Mouse (Mus musculus): ENCODE measurements around the gene Vstm4.

Vstm4 gene

DNA sequence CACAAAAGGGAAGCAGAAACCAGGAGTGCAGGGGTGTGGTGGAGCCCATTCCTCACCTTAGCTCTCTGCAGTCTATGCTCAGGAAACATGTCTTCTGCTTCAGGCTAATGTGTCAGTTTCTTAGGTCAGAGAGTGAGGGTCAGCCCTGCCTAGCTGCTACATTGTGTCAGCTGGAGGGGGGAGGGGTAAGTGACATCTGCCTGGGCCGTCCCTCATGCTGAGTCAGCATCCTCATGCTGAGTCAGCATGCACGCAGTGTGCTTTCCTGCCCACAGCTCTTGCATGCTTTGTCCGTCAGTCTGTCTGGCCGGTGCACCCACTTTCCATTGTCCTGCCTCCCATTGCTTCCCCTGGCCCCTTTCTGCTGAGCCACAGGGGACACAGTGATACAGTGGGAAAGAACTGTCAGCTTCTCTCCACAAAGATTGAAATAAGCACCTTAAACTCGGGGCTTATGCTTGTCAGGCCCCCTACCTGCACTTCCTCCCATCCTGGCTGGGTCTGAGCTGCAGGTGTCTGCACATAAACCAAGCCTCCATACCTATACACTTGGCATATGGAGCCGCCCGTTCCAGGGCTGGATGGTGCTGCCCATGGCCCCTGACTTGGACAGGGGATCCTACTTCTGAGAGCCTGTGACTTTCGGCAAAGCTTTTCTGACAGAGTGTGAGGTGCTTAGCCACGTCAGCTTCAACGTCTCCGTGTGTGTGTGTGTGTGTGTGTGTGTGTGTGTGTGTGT lies 3.4 kb downstream of the Vstm4 start:
- in situ Hi-C loops (cut with MboI): no loop called here

DNA sequence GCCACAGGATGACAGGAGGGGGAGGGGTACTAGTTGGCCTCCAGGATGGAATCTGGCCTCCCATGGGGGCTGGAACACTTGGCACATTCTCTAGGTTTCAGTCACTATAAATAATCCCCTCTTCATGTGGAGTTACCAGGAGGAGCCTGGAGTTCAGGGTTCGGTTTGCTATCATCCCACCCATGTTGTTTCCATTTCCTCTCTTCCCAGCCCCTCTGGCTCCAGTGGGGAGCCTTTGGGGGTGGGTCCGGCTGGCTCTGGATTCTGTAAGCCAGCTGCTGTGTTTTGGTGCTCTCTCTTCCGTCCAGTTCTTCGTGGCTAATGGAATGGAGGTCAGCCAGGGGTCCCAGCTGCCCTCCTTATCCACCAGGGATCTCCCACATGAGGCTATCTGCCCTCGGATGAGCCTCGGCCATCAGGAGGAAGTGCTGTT lies 4.6 kb downstream of the Vstm4 start:
- in situ Hi-C loops (cut with MboI): no loop called here

DNA sequence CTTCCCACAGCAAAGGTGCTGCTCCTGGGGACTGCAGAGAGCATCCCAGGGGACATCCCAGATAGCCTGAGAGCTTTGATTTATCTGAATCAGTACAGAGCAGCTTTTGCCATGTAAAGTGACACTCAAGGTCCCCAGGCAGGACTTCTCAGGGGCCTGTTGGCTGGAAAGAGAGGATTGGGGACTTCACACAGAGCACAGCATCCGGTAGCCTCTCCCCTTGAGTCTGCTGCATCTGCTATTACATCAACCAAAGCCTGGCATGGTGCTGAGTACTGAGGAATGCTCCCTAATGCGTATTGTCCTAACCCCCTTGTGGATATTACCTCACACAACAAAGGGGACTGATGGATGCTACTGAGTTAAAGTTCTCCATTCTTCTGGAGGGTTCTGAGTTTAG lies 5.1 kb downstream of the Vstm4 start:
- in situ Hi-C loops (cut with MboI): no loop called here

DNA sequence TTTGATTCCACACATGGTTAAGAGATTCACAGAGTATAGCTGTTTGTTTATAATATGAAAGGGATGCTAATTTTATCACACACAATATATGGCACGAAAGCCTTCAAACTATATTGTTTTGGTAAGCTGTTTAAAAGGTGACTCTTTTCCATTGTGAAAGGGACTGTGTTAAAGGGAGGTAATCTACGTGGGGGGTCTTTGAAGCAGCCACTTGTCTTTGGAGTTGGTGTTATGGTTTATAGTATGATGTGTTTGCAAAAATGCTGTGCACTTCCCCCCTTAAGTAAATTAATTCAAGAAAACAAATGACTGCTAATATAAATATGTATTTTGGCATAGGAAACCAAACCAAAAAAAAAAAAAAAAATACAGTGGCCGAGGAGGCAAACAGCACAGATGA lies 8.8 kb downstream of the Vstm4 start:
- in situ Hi-C loops (cut with MboI): no loop called here

DNA sequence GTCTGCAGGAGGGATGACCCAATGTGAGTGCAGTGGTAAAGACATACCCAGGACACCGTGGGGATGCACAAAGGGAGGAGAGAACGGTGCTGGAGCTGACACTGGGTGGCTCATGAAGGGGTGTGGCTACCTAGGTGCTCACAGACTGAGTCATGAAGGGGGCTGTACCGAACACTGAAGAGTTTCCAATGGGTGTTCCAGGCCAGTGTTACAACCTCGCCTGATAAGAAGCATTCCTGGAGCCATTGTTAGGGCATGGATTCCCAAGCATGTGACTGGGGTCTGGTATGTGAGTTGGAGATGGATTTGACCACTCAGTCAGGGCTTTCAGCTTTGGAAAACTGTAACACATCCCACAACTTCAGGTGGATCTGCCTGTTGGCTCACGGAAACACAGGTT lies 15.4 kb downstream of the Vstm4 start:
- in situ Hi-C loops (cut with MboI): no loop called here

DNA sequence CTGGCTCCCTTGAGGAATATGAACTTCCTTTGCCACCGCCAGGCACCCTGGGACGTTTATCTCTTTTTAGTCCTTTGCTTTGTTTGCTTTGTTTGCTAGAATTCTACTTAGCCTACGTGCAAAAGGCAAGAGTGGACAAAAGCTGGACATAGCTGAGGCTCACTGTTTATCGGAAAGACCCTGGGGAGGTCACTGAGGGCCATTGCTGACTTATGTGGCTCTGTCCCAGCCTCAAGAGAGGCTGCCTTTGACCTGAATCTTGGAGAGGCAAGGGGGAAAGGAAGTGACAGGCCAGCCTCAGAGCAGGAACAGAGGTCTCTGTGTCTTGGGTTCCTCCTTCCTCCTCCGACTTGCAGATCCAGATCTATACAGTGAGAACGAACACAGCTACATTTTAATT lies 21.0 kb downstream of the Vstm4 start:
- in situ Hi-C loops (cut with MboI): no loop called here

DNA sequence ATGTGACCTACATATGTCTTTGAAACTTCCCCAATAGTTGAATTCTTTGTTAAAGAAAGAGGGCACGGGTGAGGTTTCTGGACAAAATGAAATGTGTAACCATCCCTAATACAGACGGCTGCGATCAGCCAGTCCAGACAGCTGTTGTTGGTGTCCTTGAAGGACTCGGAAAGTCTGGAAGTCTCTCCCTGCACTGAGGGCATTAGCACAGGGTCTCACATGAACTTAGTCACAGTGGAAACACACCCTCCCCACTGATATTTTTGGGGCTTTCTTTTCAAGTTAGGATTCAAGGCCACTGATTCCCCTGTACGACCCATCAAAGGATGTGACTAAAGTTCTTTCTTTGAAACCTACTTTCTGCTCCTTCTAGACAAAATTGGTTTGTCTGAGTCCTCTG lies 23.8 kb downstream of the Vstm4 start:
- in situ Hi-C loops (cut with MboI): no loop called here

DNA sequence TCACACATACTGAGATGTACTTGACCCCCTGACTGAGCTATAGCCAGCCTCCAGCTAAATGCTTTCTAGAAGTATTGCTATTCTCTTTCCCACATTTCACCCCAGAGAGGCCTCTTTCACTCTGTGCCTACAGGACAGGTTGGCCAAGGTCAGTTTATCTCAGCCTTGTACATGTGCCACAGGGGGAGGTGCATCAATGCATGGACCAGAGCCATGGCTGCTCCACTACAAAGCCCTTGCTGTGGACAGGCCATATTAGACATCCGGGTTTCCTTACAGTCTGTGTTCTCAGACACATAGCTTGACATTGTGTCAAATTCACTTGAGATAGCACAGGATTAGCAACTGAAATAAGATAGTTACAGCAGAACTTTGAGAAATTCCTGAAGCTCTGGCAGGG lies 25.1 kb downstream of the Vstm4 start:
- in situ Hi-C loops (cut with MboI): no loop called here

DNA sequence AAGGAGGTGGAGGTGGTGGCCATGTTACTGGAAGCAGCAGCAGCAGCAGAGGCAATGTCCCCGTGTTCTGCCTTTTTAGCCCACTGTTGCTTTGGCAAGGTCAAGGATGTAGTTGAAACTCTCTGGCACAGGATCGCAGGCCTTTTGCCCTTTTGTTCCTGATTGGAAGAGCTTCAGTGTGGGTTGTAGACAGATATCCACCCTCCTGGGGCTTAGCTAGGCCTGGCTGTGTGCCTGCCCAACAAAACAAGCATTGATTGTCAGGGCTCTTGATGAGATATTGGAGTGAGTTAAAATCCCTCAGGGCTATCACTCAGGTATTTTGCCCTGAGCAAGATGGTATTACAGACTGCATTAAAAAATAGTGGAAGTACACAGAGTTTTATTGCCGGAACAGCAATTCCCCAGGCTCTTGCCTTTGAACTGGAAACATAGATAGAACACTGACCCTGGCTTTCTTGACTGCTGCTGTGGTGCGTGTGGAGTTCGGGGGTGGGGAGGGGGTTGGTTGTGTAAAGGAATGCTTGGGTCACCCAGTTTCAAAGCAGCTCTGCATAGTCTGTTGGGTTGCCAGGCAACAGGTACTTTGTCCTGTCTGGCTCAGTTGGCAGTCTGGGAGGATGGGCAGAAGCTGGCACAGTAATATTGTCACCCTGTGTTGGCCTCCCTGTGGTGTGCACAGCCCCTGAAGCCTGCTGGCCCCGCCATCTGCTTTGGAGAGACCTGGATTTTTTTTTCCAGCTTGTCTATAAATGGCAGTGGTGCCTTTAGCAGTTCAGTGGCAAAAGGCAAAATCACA lies 32.5 kb downstream of the Vstm4 start:
- in situ Hi-C loops (cut with MboI): no loop called here

DNA sequence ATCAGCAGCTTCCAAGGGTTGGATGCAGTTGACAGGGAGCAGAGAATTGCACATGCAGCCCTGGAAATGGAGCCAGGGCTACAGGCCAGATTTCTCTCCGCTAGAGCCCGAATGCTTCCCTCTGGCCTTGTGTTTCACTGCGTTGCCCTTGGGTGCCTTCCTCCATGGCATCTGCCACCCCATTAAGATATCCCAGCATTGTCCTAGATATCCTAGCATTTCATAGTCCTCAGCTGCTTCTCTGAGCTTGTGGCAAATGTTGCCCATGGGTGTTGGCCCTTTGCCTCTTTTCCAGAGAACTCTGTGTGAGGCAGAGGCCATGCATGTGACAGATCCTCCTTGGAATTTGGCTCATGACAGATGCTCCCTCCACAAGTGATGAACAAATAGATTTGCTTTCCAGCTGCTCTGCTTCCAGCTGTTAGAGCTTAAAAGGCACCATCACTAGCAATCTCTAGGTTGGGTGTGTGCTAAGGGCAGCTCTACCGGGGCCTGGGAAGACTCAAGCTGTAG lies 37.8 kb downstream of the Vstm4 start:
- in situ Hi-C loops (cut with MboI): no loop called here

DNA sequence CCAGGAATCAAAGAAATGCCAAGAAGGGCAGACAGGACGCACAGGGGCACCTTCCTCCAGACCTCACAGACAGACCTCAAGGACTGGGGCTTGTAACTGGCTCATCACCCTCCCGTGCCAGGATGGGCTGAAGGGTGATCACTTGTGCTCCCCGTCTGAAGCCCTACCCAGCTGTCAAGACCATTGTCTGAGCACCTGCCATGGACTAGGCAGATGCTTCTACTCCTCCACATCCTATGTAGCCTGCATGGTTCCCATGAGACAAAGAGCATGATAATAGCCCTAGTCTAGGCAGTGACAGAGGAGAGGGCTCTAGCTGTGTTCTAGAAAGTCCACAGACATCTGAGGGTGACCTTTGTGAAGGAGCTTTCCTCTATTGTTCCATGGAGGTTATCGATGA lies 38.3 kb downstream of the Vstm4 start:
- in situ Hi-C loops (cut with MboI): no loop called here

DNA sequence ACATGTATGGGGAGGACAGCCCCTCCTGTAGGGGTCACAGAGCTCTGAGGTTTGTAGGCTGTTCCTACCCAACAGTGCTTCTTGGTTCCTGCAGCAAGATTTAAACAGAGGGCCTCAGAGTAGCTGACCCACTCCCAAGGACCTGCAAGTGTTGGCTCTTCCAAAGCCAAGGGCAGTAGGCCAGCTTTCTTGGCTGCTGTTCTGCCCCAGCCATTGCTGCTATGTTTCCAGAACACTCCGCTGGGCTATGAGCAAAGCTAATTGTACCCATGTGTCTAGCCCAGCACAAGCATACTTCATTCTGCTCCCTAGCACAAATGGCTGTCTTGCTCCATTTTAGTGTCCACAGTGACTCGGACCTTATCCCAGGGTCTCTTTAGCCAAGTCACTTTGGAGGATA lies 40.3 kb downstream of the Vstm4 start:
- in situ Hi-C loops (cut with MboI): no loop called here

DNA sequence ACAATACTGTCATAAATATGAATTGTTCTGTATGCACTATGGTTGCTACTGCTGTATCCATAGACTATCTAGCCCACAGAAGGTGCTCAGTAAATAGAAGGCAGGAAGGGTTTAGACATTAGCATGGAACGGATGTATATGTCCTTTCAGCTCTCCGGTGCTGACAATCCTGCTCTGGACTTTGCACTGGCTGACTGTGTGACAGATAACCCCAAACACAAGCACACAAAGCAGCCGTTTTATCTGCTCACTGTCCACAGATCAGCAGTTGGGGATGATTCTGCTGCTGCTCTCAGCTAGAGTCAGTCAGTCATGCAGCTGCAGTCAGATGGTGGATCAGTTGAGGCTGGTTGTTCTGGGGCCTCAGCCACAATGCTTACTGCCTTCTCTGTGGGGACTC lies 46.6 kb downstream of the Vstm4 start:
- in situ Hi-C loops (cut with MboI): no loop called here

DNA sequence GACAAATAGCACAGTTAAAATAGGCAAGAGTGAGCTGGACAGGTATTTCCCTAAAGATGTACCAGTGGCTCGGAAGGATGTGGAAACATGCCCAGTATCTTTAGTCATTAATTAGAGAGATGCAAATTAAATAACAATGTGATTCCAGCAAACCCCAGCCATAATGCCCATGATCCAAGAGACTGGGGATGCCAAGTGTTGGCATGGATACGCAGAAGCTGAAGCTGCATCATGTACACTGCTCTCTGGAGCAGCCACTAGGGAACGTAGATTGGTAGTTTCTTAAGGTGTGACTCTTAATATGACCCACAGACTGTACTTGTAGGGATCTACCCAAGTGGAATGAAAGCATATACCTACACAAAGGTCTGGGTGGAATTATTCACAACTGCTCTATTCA lies 50.0 kb downstream of the Vstm4 start:
- in situ Hi-C loops (cut with MboI): no loop called here

DNA sequence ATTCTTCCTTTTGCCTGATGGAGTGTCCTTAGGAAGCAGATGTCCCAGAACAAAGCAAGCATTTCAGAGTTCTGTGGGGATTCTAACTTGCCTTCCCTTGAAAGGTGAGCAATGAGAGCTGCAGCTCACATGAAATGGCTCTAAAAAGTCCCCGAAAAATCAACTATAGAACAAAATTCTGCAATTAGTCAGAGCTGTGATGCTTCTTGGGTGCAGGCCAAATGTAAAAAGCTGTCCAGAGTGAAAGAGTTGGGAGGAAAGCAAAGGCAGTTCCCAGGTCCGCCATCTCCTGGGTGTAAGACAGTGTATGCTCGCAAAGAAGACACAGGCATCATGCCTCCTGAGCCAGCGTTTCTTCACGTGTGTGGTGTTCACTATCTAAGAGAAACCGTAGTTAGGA lies 52.6 kb downstream of the Vstm4 start:
- in situ Hi-C loops (cut with MboI): no loop called here

DNA sequence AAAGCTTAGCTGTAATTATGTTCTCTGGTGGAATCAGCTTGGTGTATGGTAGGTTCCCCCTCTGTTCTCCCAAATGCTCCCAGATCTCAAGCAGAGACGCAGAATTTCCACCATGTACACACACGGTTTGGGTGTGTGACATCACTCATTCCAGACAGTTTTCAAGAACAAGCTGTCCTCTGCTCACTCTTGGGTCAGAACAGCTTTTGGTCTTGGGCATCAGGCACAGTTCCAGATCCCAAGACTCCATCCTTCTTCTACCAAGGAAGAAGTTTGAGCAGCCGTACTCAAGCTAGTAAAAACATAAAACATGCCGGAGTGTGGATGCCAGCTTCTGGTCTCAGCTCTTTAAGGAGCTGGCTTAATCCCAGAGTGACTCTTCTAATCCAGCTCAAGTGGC lies 54.6 kb downstream of the Vstm4 start:
- in situ Hi-C loops (cut with MboI): no loop called here

DNA sequence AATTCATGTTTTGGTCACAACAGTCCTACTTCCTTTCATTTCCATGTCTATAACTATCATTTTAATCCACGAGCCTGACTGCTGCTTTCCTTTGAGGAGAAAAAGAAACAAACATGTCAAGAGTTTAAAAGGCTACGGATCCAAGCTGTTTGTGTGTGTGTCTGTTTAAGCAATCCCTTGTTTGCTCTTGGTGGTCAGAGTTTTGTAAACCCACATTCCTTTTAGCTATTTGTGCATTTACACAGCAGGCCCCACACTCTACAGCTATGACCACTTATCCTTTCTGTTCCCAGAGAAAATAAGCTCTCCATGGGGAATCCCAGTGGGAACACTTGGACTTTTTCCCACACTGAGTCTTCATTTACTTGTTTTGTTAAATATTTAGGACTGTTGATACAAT lies 58.8 kb downstream of the Vstm4 start:
- in situ Hi-C loops (cut with MboI): no loop called here

DNA sequence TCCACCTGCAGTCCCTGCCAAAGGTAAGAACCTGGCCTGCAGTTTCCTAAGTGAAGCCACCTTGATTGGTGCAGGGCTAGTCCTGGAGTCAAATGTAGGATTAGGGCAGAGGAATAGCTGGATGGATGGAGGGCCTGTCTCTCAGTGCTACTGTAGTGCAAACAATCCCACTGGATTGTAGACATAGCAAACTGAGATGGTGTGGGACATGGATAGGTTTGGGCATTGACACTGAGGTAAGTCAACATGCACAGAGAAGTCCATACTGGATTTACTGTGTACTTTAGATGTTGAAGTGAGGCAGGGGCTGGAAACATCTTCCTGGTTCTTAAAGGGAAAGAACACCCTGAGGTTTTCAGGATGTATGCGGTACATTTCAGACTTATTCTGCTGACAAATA lies 61.4 kb downstream of the Vstm4 start:
- in situ Hi-C loops (cut with MboI): no loop called here

DNA sequence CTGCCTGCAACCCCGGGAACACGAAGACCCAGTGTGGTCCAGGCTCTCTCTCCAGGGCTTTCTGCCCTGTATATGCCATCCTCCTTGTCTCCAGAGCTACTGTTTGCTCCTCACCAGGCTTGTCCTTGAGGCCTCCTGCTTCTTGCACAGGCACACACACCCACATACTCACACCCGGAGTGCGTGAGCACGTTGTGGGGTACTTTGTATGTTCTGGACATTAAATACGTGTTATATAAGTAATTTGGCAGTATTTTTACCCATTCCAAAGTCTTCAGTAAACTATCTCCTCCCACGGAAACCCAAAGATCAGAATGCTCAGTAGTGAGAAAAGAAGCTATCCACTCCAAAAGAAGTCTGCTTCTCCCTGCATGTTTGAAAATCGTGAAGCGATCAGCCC lies 67.3 kb downstream of the Vstm4 start:
- in situ Hi-C loops (cut with MboI): no loop called here

DNA sequence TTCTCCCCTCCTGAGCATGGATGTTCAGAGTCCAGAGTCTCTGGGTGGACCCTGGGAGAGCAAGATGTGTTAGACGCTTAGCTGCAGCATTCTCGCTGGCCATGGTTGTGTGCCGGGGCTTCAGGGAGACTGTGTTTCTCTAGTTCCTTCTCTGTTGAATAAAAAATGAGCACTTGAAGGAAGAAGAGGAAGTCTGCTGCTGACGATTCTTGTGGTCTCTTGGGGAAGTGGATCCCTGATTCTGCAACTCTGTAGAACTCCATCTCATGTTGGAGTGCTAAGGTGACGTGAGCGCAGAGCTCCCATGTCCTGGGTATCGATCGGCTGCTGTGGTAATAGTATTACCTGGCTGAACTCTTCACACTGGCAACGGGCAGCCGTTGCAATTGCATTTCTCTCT lies 75.2 kb downstream of the Vstm4 start:
- in situ Hi-C loops (cut with MboI): no loop called here

DNA sequence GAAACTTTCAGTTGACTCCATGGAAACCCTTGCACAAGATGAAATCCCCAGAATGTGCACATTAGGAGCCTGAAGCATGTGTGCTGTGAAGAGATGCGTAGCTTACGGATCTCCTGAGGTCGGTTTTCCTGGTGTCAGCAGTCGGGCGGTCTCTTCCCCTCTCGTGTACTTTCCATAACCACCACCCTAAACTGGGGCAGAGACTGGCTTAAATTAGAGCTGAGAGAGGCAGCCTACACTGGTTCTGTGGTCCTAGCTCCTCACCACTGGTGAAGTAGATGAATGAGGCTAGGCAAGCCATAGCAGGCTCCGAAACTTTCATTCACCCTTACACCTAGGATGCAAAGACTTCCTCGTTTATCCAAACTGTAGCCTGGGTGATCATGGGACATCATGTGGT lies 75.7 kb downstream of the Vstm4 start:
- in situ Hi-C loops (cut with MboI): no loop called here

DNA sequence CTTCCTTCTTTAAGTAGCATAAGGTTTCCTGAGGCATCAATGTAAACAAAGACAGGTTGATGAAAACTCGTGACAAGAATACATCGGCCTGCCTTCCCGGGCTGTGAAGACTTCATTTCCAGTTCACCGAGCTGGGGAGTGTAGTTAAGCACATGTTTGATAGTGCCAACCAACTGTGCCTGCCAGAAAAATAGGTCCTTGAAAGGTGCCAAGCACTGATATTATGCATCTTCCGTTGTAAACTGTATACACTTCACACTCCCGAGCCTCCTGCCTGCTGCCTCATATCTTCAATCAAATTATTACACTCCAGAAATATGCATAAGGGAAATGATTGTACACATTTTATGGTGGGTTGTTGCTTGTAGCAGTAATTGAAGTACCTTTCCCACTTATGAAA lies 77.5 kb downstream of the Vstm4 start:
- in situ Hi-C loops (cut with MboI): no loop called here

DNA sequence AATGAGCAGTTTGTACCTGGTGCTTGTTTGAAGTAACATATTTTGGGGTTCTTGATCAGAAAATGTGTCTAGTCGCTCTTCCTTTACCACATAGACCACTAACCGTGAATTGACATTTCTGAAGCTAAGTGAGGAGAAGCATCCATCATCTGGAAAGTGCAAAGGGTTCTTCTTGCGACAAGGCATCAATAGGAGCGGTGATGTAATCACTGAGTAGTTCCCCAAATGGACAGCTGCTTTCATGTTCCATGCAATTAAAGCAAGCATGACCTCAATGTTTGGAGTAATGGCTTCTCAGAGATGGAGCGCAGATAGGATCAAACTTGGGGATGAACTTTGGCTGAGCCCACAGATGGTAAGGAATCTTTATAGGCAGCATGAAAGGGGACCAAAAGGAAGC lies 82.7 kb downstream of the Vstm4 start:
- in situ Hi-C loops (cut with MboI): no loop called here

Data from mature B cell (primary cell).